Mouse (Mus musculus) T-helper 17 cell (primary cell): ENCODE measurements at regions not wholly inside any gene's neighbourhood (a gene's known extent, or its start where the extent isn't known, plus 50 kb on each side); places are given as distances from the start of the nearest gene placed in this dataset.

ENCODE experiments used
- in situ Hi-C, 2 experiments: fragments of 300-600 bp; cut with MboI, MseI; formaldehyde crosslinking; loops; 1 replicate in 1 of 2; 2 replicates in 1 of 2; pipeline ENCODE4 v1.15.1; 2025; ENCODE audit warnings: high pct_unique_total_duplicates in 2 of 2

- in situ Hi-C loops, result no loop called here
These were observed 374.2 kb downstream of the Gpd2 start for GRCm38 (mm10) chr2:57611599-57611998.

- in situ Hi-C loops, result no loop called here
These were observed 375.8 kb downstream of the Gpd2 start for GRCm38 (mm10) chr2:57613243-57613642.

- in situ Hi-C loops, result no loop called here
These were observed 377.2 kb downstream of the Gpd2 start for GRCm38 (mm10) chr2:57614587-57614991.

GRCm38 (mm10) chr2:57616525-57617225 lies 379.2 kb downstream of the Gpd2 start:
- in situ Hi-C loops, result no loop called here

- in situ Hi-C loops, result no loop called here
These were observed 379.8 kb downstream of the Gpd2 start for GRCm38 (mm10) chr2:57617258-57617657.

GRCm38 (mm10) chr2:57644117-57644516 lies 353.6 kb upstream of the Galnt5 start:
- in situ Hi-C loops, result no loop called here

GRCm38 (mm10) chr2:57644541-57644940 lies 353.1 kb upstream of the Galnt5 start:
- in situ Hi-C loops, result no loop called here

GRCm38 (mm10) chr2:57649002-57649401 lies 348.7 kb upstream of the Galnt5 start:
- in situ Hi-C loops, result no loop called here

GRCm38 (mm10) chr2:57657409-57657808 lies 340.3 kb upstream of the Galnt5 start:
- in situ Hi-C loops, result no loop called here

- in situ Hi-C loops, result no loop called here
These were observed 335.8 kb upstream of the Galnt5 start for GRCm38 (mm10) chr2:57661838-57662237.

- in situ Hi-C loops, result no loop called here
These were observed 325.6 kb upstream of the Galnt5 start for GRCm38 (mm10) chr2:57672007-57672643.

GRCm38 (mm10) chr2:57689877-57690276 lies 307.8 kb upstream of the Galnt5 start:
- in situ Hi-C loops, result no loop called here

GRCm38 (mm10) chr2:57696992-57697772 lies 300.5 kb upstream of the Galnt5 start:
- in situ Hi-C loops, result loop anchor here in 1 of 2 experiments (5.0 kb wide), 1 partner anchor 90 kb away; no protein-coding TSS in a partner anchor

- in situ Hi-C loops, result loop anchor here in 1 of 2 experiments (5.0 kb wide), 1 partner anchor 89 kb away; no protein-coding TSS in a partner anchor
These were observed 299.0 kb upstream of the Galnt5 start for GRCm38 (mm10) chr2:57698659-57699061.

GRCm38 (mm10) chr2:57699226-57699625 lies 298.5 kb upstream of the Galnt5 start:
- in situ Hi-C loops, result loop anchor here in 1 of 2 experiments (5.0 kb wide), 1 partner anchor 88 kb away; no protein-coding TSS in a partner anchor

- in situ Hi-C loops, result no loop called here
These were observed 280.8 kb upstream of the Galnt5 start for GRCm38 (mm10) chr2:57716754-57717510.
